9 mouse cellular contexts compared by ENCODE assay signal in the genomic region with DNA sequence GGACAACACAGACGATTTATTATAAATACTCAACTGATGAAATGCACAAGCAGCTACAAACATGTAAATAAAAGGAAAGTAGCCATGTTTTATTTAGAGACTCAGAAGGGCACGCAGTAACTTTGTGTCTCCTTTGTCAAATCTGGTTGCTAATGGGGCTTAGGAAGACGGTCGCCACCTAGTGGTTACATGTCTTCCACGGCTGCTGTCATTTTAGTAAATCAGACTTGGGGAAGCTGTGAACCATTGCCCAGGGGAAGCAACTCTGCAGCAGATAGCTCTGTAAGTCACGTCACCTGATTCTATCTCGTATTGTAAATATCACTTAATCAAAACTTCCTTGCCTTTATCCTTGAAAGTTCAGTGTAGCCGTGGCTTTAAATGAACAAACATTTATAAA. TPM values are rescaled to one million over a fixed set of nuclear protein-coding genes. Genes with fewer than 3 reads are reported as not detected.
A peak's percentile ranks its signal among the peaks of the same experiment; 100 is the strongest.
DNase-seq lines count a peak whose midpoint lies in the region; ATAC-seq and TF ChIP-seq lines count a peak whose summit lies in the region.
"Had no signal": no experiment of that assay in that cellular context is flagged by ENCODE, and none has a peak within 500 bp of the region (broad histone marks: within the 10 kb centered on the region; RNA-seq: fewer than 3 reads in every experiment).

No protein-coding gene starts in this region.

- H3K27me3 ChIP-seq in liver, adult 2 months (ENCODE audit: control insufficient read depth, insufficient read depth, low read length): no peaks in the 10 kb centered on the region
- H3K27me3 ChIP-seq in liver, embryonic 11.5 days (replicated peaks; ENCODE audit: control insufficient read depth, insufficient read depth, low read length): no peaks in the 10 kb centered on the region
- H3K27me3 ChIP-seq in midbrain, embryonic 14.5 days (ENCODE audit: control insufficient read depth, insufficient read depth, low read length): no peaks in the 10 kb centered on the region
- H3K27me3 ChIP-seq in testis, adult 2 months (ENCODE audit: control insufficient read depth, insufficient read depth, low read length): no peaks in the 10 kb centered on the region

- WGBS in liver, adult 2 months: 9% methylated on average over 8 of the region's 8 CpGs
- WGBS in liver, embryonic 11.5 days: 12% methylated on average over 8 of the region's 8 CpGs
- 14% methylated on average over 8 of the region's 8 CpGs for WGBS in midbrain, embryonic 14.5 days

- TF ChIP-seq POLR2A in liver, adult 2 months (IDR thresholded peaks at IDR 0.05; ENCODE audit: extremely low read depth, insufficient read depth, low read length): no peak
- TF ChIP-seq POLR2A in testis, adult 2 months (IDR thresholded peaks at IDR 0.05; ENCODE audit: control insufficient read depth, low read depth, low read length): no peak

- H3K4me2 ChIP-seq in liver, embryonic 11.5 days: no peak overlapping the region
- no peak overlapping the region for H3K4me2 ChIP-seq in midbrain, embryonic 14.5 days (ENCODE audit: low read length)

- no peaks in the 10 kb centered on the region for H3K79me2 ChIP-seq in liver, adult 2 months (ENCODE audit: control insufficient read depth, insufficient read depth, low read length)

- TF ChIP-seq CTCF in liver, adult 2 months (IDR thresholded peaks at IDR 0.05; ENCODE audit: low read depth, low read length): peak; percentile 64
- peak; percentile 24; the same call in 1 of the 2 replicates for TF ChIP-seq CTCF in testis, adult 2 months (IDR thresholded peaks at IDR 0.05; ENCODE audit: control insufficient read depth, insufficient read depth, insufficient replicate concordance, low read depth, low read length)

- H3K36me3 ChIP-seq in liver, adult 2 months (ENCODE audit: control insufficient read depth, insufficient read depth, low read length): no peaks in the 10 kb centered on the region
- H3K36me3 ChIP-seq in liver, embryonic 11.5 days (ENCODE audit: control insufficient read depth, insufficient read depth, low read length): no peaks in the 10 kb centered on the region
- H3K36me3 ChIP-seq in midbrain, embryonic 14.5 days (ENCODE audit: control insufficient read depth, insufficient read depth, low read length): no peaks in the 10 kb centered on the region
- no peaks in the 10 kb centered on the region for H3K36me3 ChIP-seq in testis, adult 2 months (ENCODE audit: control insufficient read depth, insufficient read depth, low read length)

- no peaks in the 10 kb centered on the region; the same call in 1 of the 2 replicates for H3K4me1 ChIP-seq in liver, adult 2 months (ENCODE audit: control insufficient read depth, insufficient read depth, low read length)
- no peaks in the 10 kb centered on the region for H3K4me1 ChIP-seq in liver, embryonic 11.5 days (replicated peaks; ENCODE audit: control insufficient read depth, insufficient read depth, low read length)
- H3K4me1 ChIP-seq in midbrain, embryonic 14.5 days (ENCODE audit: control insufficient read depth, insufficient read depth, low read length): no peaks in the 10 kb centered on the region
- H3K4me1 ChIP-seq in testis, adult 2 months (ENCODE audit: control insufficient read depth, insufficient read depth, low read length): no peaks in the 10 kb centered on the region; the same call in 1 of the 2 replicates

- DNase-seq in liver, adult 2 months (ENCODE audit: extremely low read depth, low read depth, low spot score): peak; percentile 76
- DNase-seq in liver, embryonic 11.5 days (ENCODE audit: low spot score): no peak
- peak; percentile 64 for DNase-seq in T-cell, adult 2 months (ENCODE audit: low spot score)
- peak; percentile 87 for DNase-seq in embryo, embryonic 11 days
- peak; percentile 68 for DNase-seq in heart, postnatal 4 days
- peak; percentile 21 to 53 for DNase-seq in left cerebral cortex, adult 18-20 months (ENCODE audit: low spot score in 2 of 2)
- peak; percentile 89 for DNase-seq in midbrain, embryonic 14.5 days

- H3K9ac ChIP-seq in liver, adult 2 months (ENCODE audit: low read depth, low read length): no peak overlapping the region
- no peak overlapping the region for H3K9ac ChIP-seq in liver, embryonic 11.5 days (ENCODE audit: low read depth, low read length)
- H3K9ac ChIP-seq in midbrain, embryonic 14.5 days (replicated peaks; ENCODE audit: low read length): no peak overlapping the region

- no peak overlapping the region for H3K4me3 ChIP-seq in liver, adult 2 months (ENCODE audit: insufficient read depth, low read depth, low read length)
- H3K4me3 ChIP-seq in liver, embryonic 11.5 days (ENCODE audit: low read depth, low read length): no peak overlapping the region
- no peak overlapping the region for H3K4me3 ChIP-seq in midbrain, embryonic 14.5 days (replicated peaks; ENCODE audit: low read depth, low read length)
- H3K4me3 ChIP-seq in testis, adult 2 months (ENCODE audit: control insufficient read depth, low read depth, low read length): no peak overlapping the region
- H3K4me3 ChIP-seq: myocyte had no signal

- H3K27ac ChIP-seq in liver, adult 2 months (replicated peaks; ENCODE audit: insufficient read depth, low read depth, low read length): no peak overlapping the region
- H3K27ac ChIP-seq in liver, embryonic 11.5 days (ENCODE audit: low read depth, low read length): no peak overlapping the region
- H3K27ac ChIP-seq in midbrain, embryonic 14.5 days (replicated peaks; ENCODE audit: low read depth, low read length): no peak overlapping the region
- no peak overlapping the region for H3K27ac ChIP-seq in testis, adult 2 months (ENCODE audit: control insufficient read depth, insufficient read depth, low read depth, low read length)

- H3K9me3 ChIP-seq in liver, embryonic 11.5 days (ENCODE audit: control insufficient read depth, low read length): no peaks in the 10 kb centered on the region
- H3K9me3 ChIP-seq in midbrain, embryonic 14.5 days (ENCODE audit: control insufficient read depth, low read length): no peaks in the 10 kb centered on the region

- ATAC-seq in liver, embryonic 11.5 days (replicated peaks; ENCODE audit: low FRiP score): no peak
- no peak for ATAC-seq in midbrain, embryonic 14.5 days (ENCODE audit: low FRiP score, low TSS enrichment)

RNA-seq across cellular contexts. Expression of gene Tars, which starts 7.9 kb away (rescaled TPM):
- 49.4 and 52.6 TPM in 2 replicates for total RNA-seq in liver, adult 2 months (2014; rRNA removed)
- polyA plus RNA-seq in liver, adult 2 months (2012; rRNA removed): 35.9 and 40.9 TPM in 2 replicates
- 105 and 111 TPM in 2 replicates for polyA plus RNA-seq in liver, embryonic 11.5 days (2014; fragmentation: Nextera tagmentation; extraction: Ambion mirVana)
- total RNA-seq in heart, postnatal 4 days (2021): 10 to 100 TPM; 33.0 TPM
- total RNA-seq in left cerebral cortex, adult 18-20 months (2021): 10 to 100 TPM; 28.7 to 32.9 TPM
- 40.9 and 52.0 TPM in 2 replicates for polyA plus RNA-seq in midbrain, embryonic 14.5 days (2014; fragmentation: Nextera tagmentation; extraction: Ambion mirVana)
- polyA plus RNA-seq in testis, adult 2 months (2012; rRNA removed): 4.7 and 4.8 TPM in 2 replicates
